Mouse (Mus musculus) liver, adult 2 months (tissue): ENCODE results near the gene Pim1. TPM values are rescaled to one million over a fixed set of nuclear protein-coding genes. Genes with fewer than 3 reads are reported as not detected.

Experiments
- DNase-seq: peaks from one replicate; pipeline ENCODE4 v3.0.0-alpha.2; 2011; ENCODE audit warnings: low read depth, low spot score; ENCODE audit errors: extremely low read depth
- H3K27ac ChIP-seq: fragments of 200-500 bp; replicated peaks from 2 replicates; pipeline ENCODE4 v1.5.1; 2012; ENCODE audit warnings: low read depth, mild to moderate bottlenecking, control low read depth, inconsistent platforms, low read length; ENCODE audit not compliant: insufficient read depth
- H3K27me3 ChIP-seq: fragments of 200-500 bp; 2 replicates; pipeline ENCODE4 v1.6.1; 2012; ENCODE audit warnings: mild to moderate bottlenecking, moderate library complexity, low read length, inconsistent platforms; ENCODE audit not compliant: control insufficient read depth, insufficient read depth
- H3K36me3 ChIP-seq: fragments of 200-500 bp; 2 replicates; pipeline ENCODE4 v1.6.1; 2012; ENCODE audit warnings: low read length, inconsistent platforms; ENCODE audit not compliant: control insufficient read depth, insufficient read depth
- H3K4me1 ChIP-seq: fragments of 200-500 bp; 2 replicates; pipeline ENCODE4 v1.6.1; 2011; ENCODE audit warnings: low read length; ENCODE audit not compliant: control insufficient read depth, insufficient read depth
- H3K4me3 ChIP-seq: fragments of 200-500 bp; 2 replicates; pipeline ENCODE4 v1.5.1; 2011; ENCODE audit warnings: low read depth, mild to moderate bottlenecking, control low read depth, low read length, moderate library complexity; ENCODE audit not compliant: insufficient read depth
- H3K79me2 ChIP-seq: fragments of 200-500 bp; 2 replicates; pipeline ENCODE4 v1.6.1; 2012; ENCODE audit warnings: inconsistent platforms, mild to moderate bottlenecking, low read length, moderate library complexity; ENCODE audit not compliant: control insufficient read depth, insufficient read depth
- H3K9ac ChIP-seq: fragments of 200-500 bp; 2 replicates; pipeline ENCODE4 v1.6.1; 2012; ENCODE audit warnings: low read depth, mild to moderate bottlenecking, control low read depth, inconsistent platforms, low read length
- CTCF ChIP-seq: fragments of 200-500 bp; IDR thresholded peaks from 2 replicates; pipeline ENCODE4 v1.5.1; 2011; ENCODE audit warnings: low read depth, low read length, control low read depth
- POLR2A ChIP-seq: fragments of 200-500 bp; IDR thresholded peaks from 2 replicates; pipeline ENCODE4 v1.6.1; 2011; ENCODE audit warnings: low read length, control low read depth; ENCODE audit not compliant: insufficient read depth; ENCODE audit errors: extremely low read depth
- WGBS: fragments of 180-500 bp; shearing (Covaris S2); methylation state at CpG from one replicate; pipeline ENCODE4 v1.1.7; 2018; 5-methylcytosine and 5-hydroxymethylcytosine counted together
- polyA plus RNA-seq: library from polyadenylated mRNA; depleted of rRNA; stranded (reverse); fragments of >200 nt; gene quantifications from 2 replicates; pipeline ENCODE4 v1.2.3, GENCODE M21; 2012
- total RNA-seq: library from RNA; depleted of rRNA; stranded (reverse); fragments of >200 nt; gene quantifications from 2 replicates; pipeline ENCODE4 v1.2.3, GENCODE M21; 2014

Pim1 gene
- total and polyA plus RNA-seq, 2 experiments: 9.5 to 16.0 TPM

DNA sequence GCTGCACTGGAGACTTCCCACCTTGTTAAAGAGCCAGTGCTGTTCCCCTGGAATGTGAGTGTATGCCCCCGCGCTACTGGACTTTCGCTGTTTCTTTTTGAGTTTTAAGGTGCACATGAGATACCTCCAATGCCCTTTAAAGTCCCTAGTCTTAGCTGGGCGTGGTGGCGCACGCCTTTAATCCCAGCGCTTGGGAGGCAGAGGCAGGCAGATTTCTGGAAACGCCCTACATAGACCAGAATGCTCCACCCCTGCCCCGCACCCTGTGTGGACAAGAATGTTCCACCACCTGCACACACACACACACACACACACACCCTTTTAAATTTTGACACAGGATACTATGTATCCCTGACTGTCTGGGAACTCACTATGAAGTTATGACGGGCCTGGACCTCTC lies 17.1 kb upstream of the Pim1 start:
- DNase-seq: no peak
- no peaks in the 10 kb centered on the region for H3K27me3 ChIP-seq
- no peaks in the 10 kb centered on the region for H3K79me2 ChIP-seq
- TF ChIP-seq CTCF: no peak
- no peak for TF ChIP-seq POLR2A
- H3K27ac ChIP-seq: no peak overlapping the region
- H3K36me3 ChIP-seq: no peaks in the 10 kb centered on the region
- no peak overlapping the region for H3K4me3 ChIP-seq
- no peak overlapping the region for H3K9ac ChIP-seq
- peaks cover 13% of the 10 kb centered on the region; the same call in 1 of the 2 replicates for H3K4me1 ChIP-seq
- WGBS: 97% methylated on average over 10 of the region's 10 CpGs

DNA sequence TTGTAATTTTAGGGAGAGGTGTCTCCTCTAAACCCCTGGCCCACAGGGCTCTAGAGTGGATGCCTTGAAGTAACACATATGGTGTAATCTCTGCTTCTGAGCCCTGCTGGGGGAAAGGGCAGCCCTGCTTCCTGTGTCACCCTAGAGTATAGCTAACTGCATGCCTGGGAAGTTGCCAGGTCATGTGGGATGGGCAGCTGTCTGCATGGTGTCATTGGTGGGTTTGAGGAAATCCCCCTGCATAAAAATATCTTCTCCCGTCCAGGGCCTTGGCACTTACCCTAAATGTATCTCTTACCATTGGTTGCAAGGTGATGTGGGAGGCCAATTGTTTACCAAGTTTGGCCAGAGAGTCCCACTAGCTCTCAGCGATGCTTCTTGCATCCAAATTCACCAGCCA lies 16.5 kb upstream of the Pim1 start:
- peaks cover 12% of the 10 kb centered on the region; the same call in 1 of the 2 replicates for H3K4me1 ChIP-seq
- no peak overlapping the region for H3K9ac ChIP-seq
- no peak overlapping the region for H3K27ac ChIP-seq
- no peak overlapping the region for H3K4me3 ChIP-seq
- no peak for TF ChIP-seq POLR2A
- no peak for TF ChIP-seq CTCF
- no peaks in the 10 kb centered on the region for H3K36me3 ChIP-seq
- no peaks in the 10 kb centered on the region for H3K79me2 ChIP-seq
- no peaks in the 10 kb centered on the region for H3K27me3 ChIP-seq
- no peak for DNase-seq
- 84% methylated on average over 2 of the region's 2 CpGs for WGBS

- 94% methylated on average over 3 of the region's 3 CpGs for WGBS
- no peaks in the 10 kb centered on the region for H3K79me2 ChIP-seq
- no peak for DNase-seq
- H3K36me3 ChIP-seq: no peaks in the 10 kb centered on the region
- no peak overlapping the region for H3K9ac ChIP-seq
- TF ChIP-seq CTCF: no peak
- TF ChIP-seq POLR2A: no peak
- H3K27me3 ChIP-seq: no peaks in the 10 kb centered on the region
- peaks cover 5% of the 10 kb centered on the region; the same call in 1 of the 2 replicates for H3K4me1 ChIP-seq
- H3K27ac ChIP-seq: no peak overlapping the region
- H3K4me3 ChIP-seq: no peak overlapping the region
Measured at GRCm38 (mm10) chr17:29475142-29475541, 15.4 kb upstream of the Pim1 start.

- TF ChIP-seq CTCF (no peak), POLR2A (no peak)
- Histone ChIP-seq H3K36me3 (no peaks in the 10 kb centered on the region), H3K27ac (no peak overlapping the region), H3K4me1 (no peaks in the 10 kb centered on the region), H3K27me3 (no peaks in the 10 kb centered on the region), H3K4me3 (no peak overlapping the region), H3K9ac (no peak overlapping the region), H3K79me2 (no peaks in the 10 kb centered on the region)
- 84% methylated on average over 4 of the region's 4 CpGs for WGBS
- no peak for DNase-seq
Measured at GRCm38 (mm10) chr17:29476461-29476860, 14.1 kb upstream of the Pim1 start.

- DNase-seq: no peak
- H3K4me3 ChIP-seq: no peak overlapping the region
- TF ChIP-seq POLR2A: no peak
- TF ChIP-seq CTCF: no peak
- H3K27me3 ChIP-seq: no peaks in the 10 kb centered on the region
- H3K36me3 ChIP-seq: no peaks in the 10 kb centered on the region
- WGBS: 97% methylated on average over 10 of the region's 10 CpGs
- H3K9ac ChIP-seq: no peak overlapping the region
- H3K27ac ChIP-seq: no peak overlapping the region
- no peaks in the 10 kb centered on the region for H3K4me1 ChIP-seq
- H3K79me2 ChIP-seq: no peaks in the 10 kb centered on the region
Measured at GRCm38 (mm10) chr17:29477357-29477756, 13.2 kb upstream of the Pim1 start.

DNA sequence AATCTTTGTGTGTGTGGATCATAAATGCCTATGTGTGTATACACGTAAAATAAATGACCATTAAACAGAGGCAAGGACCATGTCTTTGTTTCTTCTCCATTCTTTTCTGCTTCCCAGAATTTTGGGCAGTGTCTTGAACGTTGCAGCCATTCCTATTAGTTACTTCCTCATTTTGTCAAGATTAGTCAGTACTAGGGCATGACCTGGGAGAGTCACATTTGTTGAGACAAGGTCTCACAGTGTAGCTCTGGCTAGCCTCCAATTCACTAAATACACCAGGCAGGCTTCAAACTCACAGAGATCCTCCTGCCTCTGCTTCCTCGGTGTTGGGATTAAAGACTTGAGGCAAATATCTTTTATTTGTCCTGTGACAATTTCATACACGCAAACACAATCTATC lies 12.3 kb upstream of the Pim1 start:
- no peak for TF ChIP-seq CTCF
- TF ChIP-seq POLR2A: no peak
- 84% methylated on average over 4 of the region's 4 CpGs for WGBS

More for the DNA sequence above, 12.3 kb upstream of the Pim1 start:
- Histone ChIP-seq H3K27me3 (no peaks in the 10 kb centered on the region), H3K27ac (no peak overlapping the region), H3K36me3 (no peaks in the 10 kb centered on the region), H3K4me1 (no peaks in the 10 kb centered on the region), H3K79me2 (no peaks in the 10 kb centered on the region), H3K4me3 (no peak overlapping the region), H3K9ac (no peak overlapping the region)
- DNase-seq: no peak
